Mouse (Mus musculus) kidney, adult 2 months (tissue): ENCODE results near the gene Sox9.

Experiments
- CTCF ChIP-seq: fragments of 200-500 bp; conservative IDR thresholded peaks from 2 replicates; pipeline ENCODE4 v1.5.1; 2011; ENCODE audit warnings: low read depth, mild to moderate bottlenecking, control low read depth, low read length, moderate library complexity, mixed read lengths; ENCODE audit not compliant: insufficient read depth, insufficient read length
- POLR2A ChIP-seq: fragments of 200-500 bp; IDR thresholded peaks from one replicate; pipeline ENCODE4 v1.6.1; 2011; ENCODE audit warnings: low read depth, low read length, control low read depth

- no peak for TF ChIP-seq POLR2A
- TF ChIP-seq CTCF: no peak
These were observed 1.6 kb downstream of the Sox9 start for GRCm38 (mm10) chr11:112783401-112784346.
